Mouse (Mus musculus): Measurements from ENCODE around the gene Kcnmb4. TPM values are rescaled to one million over a fixed set of nuclear protein-coding genes. Genes with fewer than 3 reads are reported as not detected.
A peak's percentile ranks its signal among the peaks of the same experiment; 100 is the strongest.

Kcnmb4 gene
- polyA plus RNA-seq, 2 experiments: 0.14 to 0.22 TPM

DNA sequence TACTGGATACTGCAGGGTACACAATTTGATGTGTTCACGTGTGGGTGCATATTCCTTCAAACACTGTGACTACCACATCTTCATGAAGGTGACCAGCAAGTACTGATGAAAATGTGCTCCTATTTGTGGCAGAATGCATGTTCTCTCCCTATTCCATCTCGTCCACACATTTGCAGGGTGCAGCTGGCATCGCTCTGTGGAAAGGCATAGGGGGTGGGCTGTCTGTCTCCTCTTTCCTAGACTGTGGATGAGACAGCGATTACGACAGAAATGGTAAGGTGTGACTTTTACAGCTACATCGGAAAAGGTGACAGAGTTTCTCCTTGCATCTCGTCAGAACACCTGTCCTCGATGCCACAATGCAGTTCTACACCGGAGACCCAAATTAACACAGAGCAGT lies 14.9 kb downstream of the Kcnmb4 start:
- no peak overlapping the region for H3K4me2 ChIP-seq (ENCODE audit: low read depth)
- H3K27me3 ChIP-seq (ENCODE audit: control insufficient read depth, insufficient read depth, low read length): no peaks in the 10 kb centered on the region
- H3K9ac ChIP-seq (replicated peaks): no peak overlapping the region
- no peak overlapping the region for H3K27ac ChIP-seq
- no peak for ATAC-seq (ENCODE audit: insufficient read depth)
- no peak for TF ChIP-seq EP300 (IDR thresholded peaks at IDR 0.05; ENCODE audit: low read depth)
- no peak for TF ChIP-seq CTCF (IDR thresholded peaks at IDR 0.05; ENCODE audit: low read depth)
- H3K36me3 ChIP-seq (replicated peaks; ENCODE audit: control insufficient read depth, insufficient read depth, low read depth): no peaks in the 10 kb centered on the region
- no peak overlapping the region for H3K4me3 ChIP-seq (ENCODE audit: insufficient read depth in 1 of 2, low read depth in 2 of 2, low read length in 2 of 2)
- 73% methylated on average over 9 of the region's 9 CpGs for WGBS (ENCODE audit: insufficient replicate concordance)
- H3K4me1 ChIP-seq (replicated peaks; ENCODE audit: control insufficient read depth in 2 of 2, insufficient read depth in 2 of 2, low read length in 1 of 2): no peaks in the 10 kb centered on the region
- no peaks in the 10 kb centered on the region for H3K9me3 ChIP-seq (ENCODE audit: control insufficient read depth, low read length)
- no peak for DNase-seq (ENCODE audit: low read depth in 3 of 3, low spot score in 3 of 3)

GRCm38 (mm10) chr10:116452771-116453170 lies 20.9 kb downstream of the Kcnmb4 start:
- peak; percentile 32; the same call in 1 of the 2 replicates for TF ChIP-seq CTCF (IDR thresholded peaks at IDR 0.05; ENCODE audit: low read depth)
- TF ChIP-seq EP300 (IDR thresholded peaks at IDR 0.05; ENCODE audit: low read depth): no peak
- H3K4me1 ChIP-seq (replicated peaks; ENCODE audit: control insufficient read depth in 2 of 2, insufficient read depth in 2 of 2, low read length in 1 of 2): no peaks in the 10 kb centered on the region
- no peaks in the 10 kb centered on the region; the same call in 1 of the 2 replicates for H3K9me3 ChIP-seq (ENCODE audit: control insufficient read depth, low read length)
- no peak overlapping the region for H3K4me3 ChIP-seq (ENCODE audit: insufficient read depth in 1 of 2, low read depth in 2 of 2, low read length in 2 of 2)
- no peak for DNase-seq (ENCODE audit: low read depth in 3 of 3, low spot score in 3 of 3)
- H3K9ac ChIP-seq (replicated peaks): no peak overlapping the region
- no peak overlapping the region for H3K27ac ChIP-seq
- WGBS (ENCODE audit: insufficient replicate concordance): 70% methylated on average over 7 of the region's 7 CpGs
- ATAC-seq (ENCODE audit: insufficient read depth): no peak
- no peak overlapping the region for H3K4me2 ChIP-seq (ENCODE audit: low read depth)
- no peaks in the 10 kb centered on the region for H3K36me3 ChIP-seq (replicated peaks; ENCODE audit: control insufficient read depth, insufficient read depth, low read depth)
- H3K27me3 ChIP-seq (ENCODE audit: control insufficient read depth, insufficient read depth, low read length): no peaks in the 10 kb centered on the region

DNA sequence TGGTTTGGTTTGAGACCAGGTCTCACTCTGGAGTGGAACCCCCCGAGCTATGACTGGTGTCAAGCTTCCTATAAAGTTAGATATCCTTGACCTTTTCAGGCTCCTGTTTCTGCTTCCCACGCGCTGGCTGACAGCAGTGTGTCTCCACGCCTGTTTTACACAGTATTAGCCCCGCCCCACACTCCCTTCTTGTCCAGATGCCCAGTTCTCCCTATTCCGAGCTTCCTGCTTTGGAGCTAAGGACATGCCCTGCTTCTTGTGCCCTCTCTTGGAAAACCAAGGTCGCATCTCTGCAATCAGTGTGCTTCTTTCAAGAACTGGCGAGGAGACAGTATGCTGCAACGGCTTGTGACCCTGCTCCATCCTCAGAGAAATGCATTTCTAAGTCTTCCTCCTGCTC lies 23.1 kb downstream of the Kcnmb4 start:
- ATAC-seq (ENCODE audit: insufficient read depth) (no peak), DNase-seq (ENCODE audit: low read depth in 3 of 3, low spot score in 3 of 3) (no peak)
- H3K4me1 ChIP-seq (replicated peaks; ENCODE audit: control insufficient read depth in 2 of 2, insufficient read depth in 2 of 2, low read length in 1 of 2): no peaks in the 10 kb centered on the region
- no peak overlapping the region for H3K4me3 ChIP-seq (ENCODE audit: insufficient read depth in 1 of 2, low read depth in 2 of 2, low read length in 2 of 2)
- H3K9me3 ChIP-seq (ENCODE audit: control insufficient read depth, low read length): no peaks in the 10 kb centered on the region; the same call in 1 of the 2 replicates
- 63% methylated on average over 9 of the region's 9 CpGs for WGBS (ENCODE audit: insufficient replicate concordance)
- H3K27me3 ChIP-seq (ENCODE audit: control insufficient read depth, insufficient read depth, low read length): no peaks in the 10 kb centered on the region
- no peaks in the 10 kb centered on the region for H3K36me3 ChIP-seq (replicated peaks; ENCODE audit: control insufficient read depth, insufficient read depth, low read depth)
- no peak overlapping the region for H3K9ac ChIP-seq (replicated peaks)
- H3K4me2 ChIP-seq (ENCODE audit: low read depth): no peak overlapping the region
- no peak for TF ChIP-seq CTCF (IDR thresholded peaks at IDR 0.05; ENCODE audit: low read depth)
- no peak for TF ChIP-seq EP300 (IDR thresholded peaks at IDR 0.05; ENCODE audit: low read depth)
- no peak overlapping the region for H3K27ac ChIP-seq

DNA sequence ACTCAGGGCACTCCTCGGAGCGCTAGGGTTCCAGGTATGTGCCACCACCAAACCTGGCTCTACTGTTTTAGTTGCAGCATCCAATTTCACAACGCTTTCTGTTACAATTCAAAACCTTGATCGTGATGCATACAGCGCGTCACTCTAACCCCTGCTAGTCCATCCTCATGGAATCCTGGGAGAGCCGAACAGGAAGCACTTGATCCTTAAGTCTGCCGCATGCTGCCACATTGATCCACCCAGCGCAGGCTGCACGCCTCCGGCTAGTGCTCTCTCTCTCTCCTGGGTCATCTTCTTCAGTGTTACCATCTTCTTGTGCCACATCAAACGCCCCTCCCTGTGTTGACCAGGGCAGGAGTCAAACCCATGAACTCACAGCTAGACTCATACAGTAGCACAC lies 25.5 kb downstream of the Kcnmb4 start:
- no peak overlapping the region for H3K4me3 ChIP-seq (ENCODE audit: insufficient read depth in 1 of 2, low read depth in 2 of 2, low read length in 2 of 2)
- ATAC-seq (ENCODE audit: insufficient read depth) (no peak), DNase-seq (ENCODE audit: low read depth in 3 of 3, low spot score in 3 of 3) (no peak)
- TF ChIP-seq CTCF (IDR thresholded peaks at IDR 0.05; ENCODE audit: low read depth) (no peak), EP300 (IDR thresholded peaks at IDR 0.05; ENCODE audit: low read depth) (no peak)
- WGBS (ENCODE audit: insufficient replicate concordance): 79% methylated on average over 12 of the region's 12 CpGs
- no peaks in the 10 kb centered on the region for H3K4me1 ChIP-seq (replicated peaks; ENCODE audit: control insufficient read depth in 2 of 2, insufficient read depth in 2 of 2, low read length in 1 of 2)
- H3K27ac ChIP-seq: no peak overlapping the region
- H3K9ac ChIP-seq (replicated peaks): no peak overlapping the region
- no peak overlapping the region for H3K4me2 ChIP-seq (ENCODE audit: low read depth)
- no peaks in the 10 kb centered on the region for H3K36me3 ChIP-seq (replicated peaks; ENCODE audit: control insufficient read depth, insufficient read depth, low read depth)
- H3K9me3 ChIP-seq (ENCODE audit: control insufficient read depth, low read length): no peaks in the 10 kb centered on the region; the same call in 1 of the 2 replicates
- no peaks in the 10 kb centered on the region for H3K27me3 ChIP-seq (ENCODE audit: control insufficient read depth, insufficient read depth, low read length)

- DNase-seq (ENCODE audit: low read depth in 3 of 3, low spot score in 3 of 3) (no peak), ATAC-seq (ENCODE audit: insufficient read depth) (no peak)
- TF ChIP-seq CTCF (IDR thresholded peaks at IDR 0.05; ENCODE audit: low read depth): no peak
- no peak for TF ChIP-seq EP300 (IDR thresholded peaks at IDR 0.05; ENCODE audit: low read depth)
- Histone ChIP-seq H3K36me3 (replicated peaks; ENCODE audit: control insufficient read depth, insufficient read depth, low read depth) (no peaks in the 10 kb centered on the region), H3K4me3 (ENCODE audit: insufficient read depth in 1 of 2, low read depth in 2 of 2, low read length in 2 of 2) (no peak overlapping the region), H3K4me1 (replicated peaks; ENCODE audit: control insufficient read depth in 2 of 2, insufficient read depth in 2 of 2, low read length in 1 of 2) (no peaks in the 10 kb centered on the region), H3K27me3 (ENCODE audit: control insufficient read depth, insufficient read depth, low read length) (no peaks in the 10 kb centered on the region), H3K4me2 (ENCODE audit: low read depth) (no peak overlapping the region), H3K9me3 (ENCODE audit: control insufficient read depth, low read length) (no peaks in the 10 kb centered on the region), H3K27ac (no peak overlapping the region), H3K9ac (replicated peaks) (no peak overlapping the region)
- 73% methylated on average over 9 of the region's 9 CpGs for WGBS (ENCODE audit: insufficient replicate concordance)
Measured at GRCm38 (mm10) chr10:116447176-116447575, 26.5 kb downstream of the Kcnmb4 start.

Measured in liver, embryonic 14.5 days (tissue).